Mouse (Mus musculus) monocyte, adult 59 days (primary cell): ENCODE results near the gene Yy2. TPM values are rescaled to one million over a fixed set of nuclear protein-coding genes. Genes with fewer than 3 reads are reported as not detected.

ENCODE experiments used
- total RNA-seq, 2 experiments: library from RNA; stranded (reverse); gene quantifications; one replicate each; pipeline ENCODE4 v1.2.4; 2023

Gene Yy2
- 1 to 10 TPM in 1 of 2 experiments, under 1 TPM in 1; 0.29 to 2.2 TPM for total RNA-seq

GRCm38 (mm10) chrX:157568840-157569239, at the start of gene Yy2:
Gene Yy2 (minus strand): TSS chrX:157568985.

GRCm38 (mm10) chrX:157598186-157598996, 29.6 kb upstream of the Yy2 start, which contains the start of gene Mbtps2:
Gene Mbtps2 (minus strand): TSS chrX:157598715.

Other genes with a start within 250 kb of the Yy2 start
- not detected for gene Phex, start 153.7 kb downstream of the Yy2 start, total RNA-seq
- 10 to 100 TPM; 22.4 to 23.8 TPM for gene Sms, start 76.7 kb downstream of the Yy2 start, total RNA-seq
- 10 to 100 TPM; 20.2 to 23.4 TPM for gene Mbtps2, start 29.7 kb upstream of the Yy2 start, total RNA-seq
- not detected for gene Smpx, start 129.9 kb upstream of the Yy2 start, total RNA-seq
- not detected for gene Klhl34, start 249.4 kb upstream of the Yy2 start, total RNA-seq